Mouse (Mus musculus) lung, postnatal 4 days (tissue): ENCODE data around the gene Pwwp2b.

Experiments
- DNase-seq, 2 experiments: peaks; one replicate each; pipeline ENCODE4 v3.0.0; 2021

Gene Pwwp2b

GRCm38 (mm10) chr7:139247881-139248614, at the start of gene Pwwp2b:
TSS of gene Pwwp2b (plus strand) at chr7:139248482.
- peak; percentile 87 to 91 for DNase-seq

GRCm38 (mm10) chr7:139200108-139200507, 48.2 kb upstream of the Pwwp2b start:
- peak; percentile 42 to 61 for DNase-seq

DNA sequence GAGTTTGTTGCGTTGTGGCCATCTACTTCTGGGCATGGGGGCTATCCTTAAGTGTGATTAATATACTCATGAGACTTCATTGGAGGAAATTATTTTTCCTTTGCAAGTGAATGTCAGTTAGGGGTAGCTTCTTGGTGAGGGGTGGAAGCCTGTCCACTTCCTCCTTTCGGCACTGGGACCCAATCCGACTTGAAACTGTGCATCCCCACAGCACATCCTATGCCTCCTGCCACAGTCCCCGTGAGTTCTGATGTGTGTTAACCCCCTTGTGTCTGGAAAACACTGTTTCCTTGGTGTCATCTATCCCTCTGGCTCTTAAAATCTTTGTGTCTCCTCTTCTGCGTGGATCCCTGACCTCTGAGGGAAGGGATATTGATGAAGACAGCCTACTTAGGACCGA, 47.1 kb upstream of the Pwwp2b start:
- no peak for DNase-seq

- DNase-seq, result peak; percentile 50 to 67
These were observed 40.1 kb upstream of the Pwwp2b start for GRCm38 (mm10) chr7:139208023-139208772.

DNA sequence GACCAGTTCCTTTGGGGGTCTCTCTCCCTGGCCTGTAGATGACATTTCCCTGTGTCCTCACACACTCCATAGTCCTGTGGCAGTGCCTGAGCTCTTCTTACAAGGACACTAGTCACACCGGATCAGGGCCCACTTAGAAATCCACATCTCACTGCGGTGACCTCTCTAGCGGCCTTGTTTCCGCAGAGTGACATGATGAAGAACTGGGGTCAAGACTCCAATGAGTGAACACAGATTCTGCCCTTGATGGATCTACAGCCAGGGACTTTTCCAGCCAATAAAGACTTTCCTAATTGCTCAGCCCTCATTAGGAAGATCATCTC, 39.5 kb upstream of the Pwwp2b start:
- no peak for DNase-seq

DNA sequence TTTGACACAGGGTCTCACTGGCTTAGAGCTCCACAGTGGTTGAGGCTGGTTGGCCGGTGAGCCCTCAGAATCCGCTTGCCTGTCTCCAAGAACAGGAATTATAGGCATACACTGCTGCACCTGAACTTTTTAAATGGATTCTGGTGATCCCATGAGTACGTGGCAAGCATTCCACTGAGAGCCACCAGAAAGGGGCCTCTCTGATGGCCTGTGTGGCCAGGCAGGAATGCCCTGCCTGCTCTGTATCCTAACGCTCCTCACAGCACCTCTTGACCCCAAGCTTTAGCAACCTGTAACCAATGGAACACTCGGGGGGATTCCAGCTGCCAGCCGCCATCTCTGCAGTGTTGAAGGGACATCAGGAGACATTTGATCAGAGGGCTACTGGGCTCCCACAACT, 36.5 kb upstream of the Pwwp2b start:
- DNase-seq, result no peak

- peak; percentile 98 to 99 for DNase-seq
These were observed 35.2 kb upstream of the Pwwp2b start, which contains the start of the genes Lrrc27 and Stk32c for GRCm38 (mm10) chr7:139212754-139213745. TSS of gene Lrrc27 (plus strand) at chr7:139212988. TSS of gene Stk32c (minus strand) at chr7:139213307.

DNA sequence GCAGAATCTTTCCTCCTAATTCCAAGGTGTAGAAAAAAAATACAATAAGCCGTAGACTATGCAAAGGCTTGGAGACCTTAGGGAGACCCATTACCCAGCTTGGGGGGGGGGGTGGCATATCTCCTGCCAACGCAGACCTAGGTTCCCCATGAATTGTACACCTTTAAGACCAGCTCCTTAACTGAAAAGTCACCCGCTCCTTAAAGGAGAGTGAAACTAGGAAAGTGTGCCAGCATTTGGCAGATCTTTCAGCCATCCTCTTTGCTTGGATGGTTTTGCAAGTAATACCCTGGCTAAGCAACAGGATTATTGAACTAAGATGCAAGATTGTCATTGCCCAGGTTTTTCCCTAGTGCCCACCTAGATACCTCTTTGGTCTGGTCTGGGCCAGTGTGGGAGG, 34.5 kb upstream of the Pwwp2b start:
- no peak for DNase-seq

GRCm38 (mm10) chr7:139214160-139214559, 34.1 kb upstream of the Pwwp2b start:
- no peak for DNase-seq

DNA sequence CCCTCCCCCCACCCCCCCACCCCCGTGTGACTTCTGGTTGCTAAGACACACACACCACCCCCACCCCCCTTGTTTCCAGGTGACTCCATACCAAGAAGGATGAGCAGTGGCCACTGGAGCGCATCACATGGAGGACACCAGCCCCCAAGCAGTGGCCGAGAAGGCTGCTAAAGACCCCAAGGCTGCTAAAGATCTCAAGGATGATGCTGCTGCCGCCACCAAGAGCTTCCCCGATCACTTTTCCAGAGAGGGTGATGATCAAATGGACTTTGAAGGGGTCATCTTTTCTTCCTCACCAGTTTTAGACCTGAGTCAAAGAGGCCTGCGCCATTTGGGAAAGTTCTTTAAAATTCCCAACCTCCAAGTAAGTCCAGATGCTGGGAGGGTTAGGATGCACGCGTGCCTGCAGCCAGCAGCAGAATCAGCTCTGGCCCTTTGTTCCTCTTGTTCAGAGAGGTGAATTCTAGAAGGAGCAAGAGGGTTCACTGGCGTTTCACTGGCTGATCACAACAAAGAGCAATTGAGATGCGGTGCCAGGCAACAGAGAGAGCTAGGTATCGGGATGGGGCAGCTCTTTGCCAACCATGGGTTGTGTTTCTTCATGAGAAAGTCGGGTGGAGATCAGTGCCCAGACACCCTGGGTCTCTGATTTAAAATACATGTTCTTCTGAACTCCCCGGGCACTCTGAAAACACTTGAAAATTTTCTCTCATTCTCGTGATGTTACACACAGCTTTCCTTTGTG, 33.5 kb upstream of the Pwwp2b start:
- DNase-seq, result no peak

- DNase-seq, result no peak
These were observed 32.8 kb upstream of the Pwwp2b start for GRCm38 (mm10) chr7:139215516-139215915.

- no peak for DNase-seq
These were observed 32.3 kb upstream of the Pwwp2b start for GRCm38 (mm10) chr7:139215946-139216345.

GRCm38 (mm10) chr7:139216464-139216863, 31.8 kb upstream of the Pwwp2b start:
- DNase-seq, result peak in 1 of 2 experiments; percentile 47

GRCm38 (mm10) chr7:139217046-139217445, 31.2 kb upstream of the Pwwp2b start:
- no peak for DNase-seq

GRCm38 (mm10) chr7:139218641-139219415, 29.5 kb upstream of the Pwwp2b start:
- peak; percentile 60 to 61 for DNase-seq

- DNase-seq, result peak in 1 of 2 experiments; percentile 14
These were observed 28.8 kb upstream of the Pwwp2b start for GRCm38 (mm10) chr7:139219486-139219885.

- DNase-seq, result peak; percentile 39 to 70
These were observed 28.0 kb upstream of the Pwwp2b start for GRCm38 (mm10) chr7:139220303-139220702.

- no peak for DNase-seq
These were observed 27.2 kb upstream of the Pwwp2b start for GRCm38 (mm10) chr7:139221072-139221471.

DNA sequence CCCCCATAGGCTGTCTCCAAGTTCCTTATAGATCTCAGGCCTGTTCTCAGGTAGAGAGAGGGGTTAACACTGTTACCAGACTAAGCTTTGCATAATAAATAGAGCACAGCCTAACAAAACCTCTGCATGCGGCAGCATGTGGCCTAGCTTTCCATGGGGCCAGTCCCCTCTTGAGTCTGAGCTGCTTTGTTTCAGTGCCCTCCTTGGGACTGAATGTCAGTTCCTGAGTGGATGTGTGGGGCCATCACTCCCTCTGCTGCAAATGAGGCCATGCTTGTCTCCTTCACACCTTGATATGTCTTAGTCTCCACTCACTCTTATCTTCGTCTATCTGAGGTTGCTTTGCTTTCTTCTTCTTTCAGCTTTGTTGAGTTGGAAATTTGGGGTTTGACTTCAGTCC, 26.4 kb upstream of the Pwwp2b start:
- peak in 1 of 2 experiments; percentile 5 for DNase-seq

GRCm38 (mm10) chr7:139222341-139222740, 25.9 kb upstream of the Pwwp2b start:
- no peak for DNase-seq

GRCm38 (mm10) chr7:139224070-139224469, 24.2 kb upstream of the Pwwp2b start:
- peak in 1 of 2 experiments; percentile 11 for DNase-seq
